Comparison of ENCODE assay signal across 8 mouse cellular contexts in genomic region chr2:109674532-109674931, GRCm38 (mm10). TPM values are rescaled to one million over a fixed set of nuclear protein-coding genes. Genes with fewer than 3 reads are reported as not detected.
A peak's percentile ranks its signal among the peaks of the same experiment; 100 is the strongest.
DNase-seq lines count a peak whose midpoint lies in the region; ATAC-seq and TF ChIP-seq lines count a peak whose summit lies in the region.

TSS of gene Bdnf (plus strand) at chr2:109674700.

- H3K4me3 ChIP-seq in heart, embryonic 14.5 days (ENCODE audit: control insufficient read depth in 1 of 2, insufficient read depth in 1 of 2, low read depth in 1 of 2, low read length in 2 of 2) = peak within 1 kb of the TSS; percentile 33 to 40
- H3K4me3 ChIP-seq in bone marrow macrophage, adult 2 months (ENCODE audit: insufficient read depth, low read length) = peak within 1 kb of the TSS; percentile 14; the same call in 1 of the 2 replicates
- peak within 1 kb of the TSS; percentile 44 for H3K4me3 ChIP-seq in hindbrain, embryonic 11.5 days (ENCODE audit: low read depth, low read length)
- H3K4me3 ChIP-seq in liver, embryonic 13.5 days (replicated peaks) = peak within 1 kb of the TSS; percentile 12; the same call in 1 of the 2 replicates

- no peak within 1 kb of the TSS for H3K9ac ChIP-seq in heart, embryonic 14.5 days (ENCODE audit: low read length)
- 0 out of 2 replicates have a peak within 1 kb of the TSS, but pooled peaks have one; percentile 27 for H3K9ac ChIP-seq in hindbrain, embryonic 11.5 days (ENCODE audit: low read depth, low read length)
- H3K9ac ChIP-seq in liver, embryonic 13.5 days = no peak within 1 kb of the TSS

- no peak for DNase-seq in heart, postnatal 4 days
- DNase-seq in hindbrain, embryonic 11.5 days (ENCODE audit: low spot score) = no peak
- DNase-seq in liver, embryonic 13.5 days = no peak
- no peak for DNase-seq in urinary bladder, adult 2 months (ENCODE audit: low spot score)
- no peak for DNase-seq in adrenal gland, adult 2 months
- no peak for DNase-seq in thymus, postnatal 14 days

- H3K9me3 ChIP-seq in heart, embryonic 14.5 days (ENCODE audit: control insufficient read depth, low read length) = no peaks in the 10 kb centered on the region
- no peaks in the 10 kb centered on the region for H3K9me3 ChIP-seq in hindbrain, embryonic 11.5 days (ENCODE audit: control insufficient read depth, low read length)
- no peaks in the 10 kb centered on the region for H3K9me3 ChIP-seq in liver, embryonic 13.5 days (replicated peaks)

- H3K27ac ChIP-seq in heart, embryonic 14.5 days (replicated peaks in 1 of 2; ENCODE audit: control insufficient read depth in 1 of 2, insufficient read depth in 1 of 2, low read depth in 2 of 2, low read length in 2 of 2) = no peak within 1 kb of the TSS
- no peak within 1 kb of the TSS for H3K27ac ChIP-seq in bone marrow macrophage, adult 2 months (ENCODE audit: insufficient read depth, low read depth, low read length)
- no peak within 1 kb of the TSS for H3K27ac ChIP-seq in hindbrain, embryonic 11.5 days (ENCODE audit: low read depth, low read length)
- no peak within 1 kb of the TSS for H3K27ac ChIP-seq in liver, embryonic 13.5 days

- ATAC-seq in heart, embryonic 14.5 days (ENCODE audit: insufficient number of reproducible peaks, insufficient read depth, low FRiP score, low read depth) = no peak
- ATAC-seq in hindbrain, embryonic 11.5 days (ENCODE audit: low FRiP score) = no peak
- ATAC-seq in liver, embryonic 13.5 days (ENCODE audit: low read depth) = no peak

- H3K36me3 ChIP-seq in heart, embryonic 14.5 days (ENCODE audit: control insufficient read depth, insufficient read depth, low read length) = no peaks in the 10 kb centered on the region
- no peaks in the 10 kb centered on the region for H3K36me3 ChIP-seq in hindbrain, embryonic 11.5 days (ENCODE audit: control insufficient read depth, insufficient read depth, low read length)
- H3K36me3 ChIP-seq in liver, embryonic 13.5 days = no peaks in the 10 kb centered on the region

- TF ChIP-seq POLR2A in bone marrow macrophage, adult 2 months (IDR thresholded peaks at IDR 0.05; ENCODE audit: borderline replicate concordance, low read depth, low read length) = no peak

- WGBS in heart, embryonic 14.5 days = 2% methylated on average over 15 of the region's 15 CpGs
- under 1% methylated on average over 15 of the region's 15 CpGs for WGBS in hindbrain, embryonic 11.5 days
- WGBS in liver, embryonic 13.5 days (ENCODE audit: insufficient replicate concordance) = 3% methylated on average over 14 of the region's 15 CpGs

- no peak for TF ChIP-seq CTCF in bone marrow macrophage, adult 2 months (IDR thresholded peaks at IDR 0.05; ENCODE audit: low read depth, low read length)

- peak within 1 kb of the TSS; percentile 69 for H3K4me2 ChIP-seq in heart, embryonic 14.5 days (ENCODE audit: low read length)
- H3K4me2 ChIP-seq in hindbrain, embryonic 11.5 days (replicated peaks; ENCODE audit: low read depth, low read length) = peak within 1 kb of the TSS; percentile 89
- H3K4me2 ChIP-seq in liver, embryonic 13.5 days = peak within 1 kb of the TSS; percentile 41

- H3K4me1 ChIP-seq in heart, embryonic 14.5 days (ENCODE audit: control insufficient read depth in 2 of 2, insufficient read depth in 2 of 2, low read length in 2 of 2) = peaks cover 8 to 27% of the 10 kb centered on the region in 2 experiments
- no peaks in the 10 kb centered on the region for H3K4me1 ChIP-seq in bone marrow macrophage, adult 2 months (ENCODE audit: control insufficient read depth, insufficient read depth, low read length)
- no peaks in the 10 kb centered on the region; the same call in 1 of the 2 replicates for H3K4me1 ChIP-seq in hindbrain, embryonic 11.5 days (replicated peaks; ENCODE audit: control insufficient read depth, insufficient read depth, low read length)
- H3K4me1 ChIP-seq in liver, embryonic 13.5 days (replicated peaks) = peaks cover 3% of the 10 kb centered on the region; the same call in 1 of the 2 replicates

- peaks cover 68% of the 10 kb centered on the region for H3K27me3 ChIP-seq in heart, embryonic 14.5 days (ENCODE audit: control insufficient read depth, insufficient read depth, low read length)
- H3K27me3 ChIP-seq in hindbrain, embryonic 11.5 days (ENCODE audit: control insufficient read depth, insufficient read depth, low read length) = peaks cover 39% of the 10 kb centered on the region
- H3K27me3 ChIP-seq in liver, embryonic 13.5 days = peaks cover 70% of the 10 kb centered on the region

RNA-seq across cellular contexts. Expression of gene Bdnf, which starts in this region (rescaled TPM):
- polyA plus RNA-seq in heart, embryonic 14.5 days (2014; fragmentation: Nextera tagmentation; extraction: Ambion mirVana) = 0.15 and 0.45 TPM in 2 replicates
- total RNA-seq in heart, postnatal 4 days (2021) = under 1 TPM; 0.47 to 0.67 TPM
- polyA plus RNA-seq in bone marrow macrophage, adult 2 months (2012; ENCODE audit: insufficient read depth, insufficient read length, missing spikeins) = not detected in 2 replicates
- 2.8 and 3.0 TPM in 2 replicates for polyA plus RNA-seq in hindbrain, embryonic 11.5 days (2014; fragmentation: Nextera tagmentation; extraction: Ambion mirVana)
- 0.16 and 0.20 TPM in 2 replicates for polyA plus RNA-seq in liver, embryonic 13.5 days (2015; fragmentation: Nextera tagmentation; extraction: Ambion mirVana)
- 3.3 and 7.1 TPM in 2 replicates for polyA plus RNA-seq in urinary bladder, adult 2 months (2012; rRNA removed)
- under 1 TPM in 1 of 2 experiments, not detected in 1; 0.14 TPM for total RNA-seq in adrenal gland, adult 2 months (2021)
- polyA plus RNA-seq in adrenal gland, adult 2 months (2012; rRNA removed) = 0.03 TPM in 1 of 2 replicates, not detected in the other
